Mouse (Mus musculus) limb, embryonic 15.5 days (tissue): ENCODE measurements around the gene Prss40. TPM values are rescaled to one million over a fixed set of nuclear protein-coding genes. Genes with fewer than 3 reads are reported as not detected.

Experiments used
- ATAC-seq: fragments of 200-750 bp; cut with Nextera tagmentation; 2 replicates; pipeline ENCODE4 v1.8.0; 2017; ENCODE audit warnings: low read depth, moderate TSS enrichment; ENCODE audit not compliant: insufficient number of reproducible peaks, low FRiP score, low TSS enrichment
- H3K27ac ChIP-seq: fragments of 300-500 bp; sonication (generic); 2 replicates; pipeline ENCODE4 v1.5.1; 2015; ENCODE audit warnings: moderate library complexity, mild to moderate bottlenecking, inconsistent platforms
- H3K27me3 ChIP-seq: fragments of 300-500 bp; sonication (generic); 2 replicates; pipeline ENCODE4 v1.6.1; 2015; ENCODE audit warnings: inconsistent platforms
- H3K36me3 ChIP-seq: fragments of 300-500 bp; sonication (generic); 2 replicates; pipeline ENCODE4 v1.6.1; 2015; ENCODE audit warnings: inconsistent platforms
- H3K4me1 ChIP-seq: fragments of 300-500 bp; sonication (generic); 2 replicates; pipeline ENCODE4 v1.6.1; 2015; ENCODE audit warnings: inconsistent platforms
- H3K4me2 ChIP-seq: fragments of 300-500 bp; sonication (generic); 2 replicates; pipeline ENCODE4 v1.6.1; 2015; ENCODE audit warnings: mild to moderate bottlenecking, inconsistent platforms
- H3K4me3 ChIP-seq: fragments of 300-500 bp; sonication (generic); 2 replicates; pipeline ENCODE4 v1.5.1; 2015; ENCODE audit warnings: mild to moderate bottlenecking, inconsistent platforms
- H3K9ac ChIP-seq: fragments of 300-500 bp; sonication (generic); 2 replicates; pipeline ENCODE4 v1.6.1; 2015; ENCODE audit warnings: inconsistent platforms
- H3K9me3 ChIP-seq: fragments of 300-500 bp; sonication (generic); 2 replicates; pipeline ENCODE4 v1.6.1; 2016; ENCODE audit warnings: inconsistent platforms
- WGBS: fragments of 180-500 bp; shearing (Covaris S2); methylation state at CpG from one replicate; pipeline ENCODE4 v1.1.7; 2015; 5-methylcytosine and 5-hydroxymethylcytosine counted together
- polyA plus RNA-seq: library from polyadenylated mRNA; unstranded; fragments of >200 nt; fragmentation: Nextera tagmentation; extraction: Ambion mirVana; gene quantifications from 2 replicates; pipeline ENCODE4 v1.2.1, GENCODE M21; 2015

The Prss40 gene
- polyA plus RNA-seq, 1 experiment from 2014 or later, result not detected

DNA sequence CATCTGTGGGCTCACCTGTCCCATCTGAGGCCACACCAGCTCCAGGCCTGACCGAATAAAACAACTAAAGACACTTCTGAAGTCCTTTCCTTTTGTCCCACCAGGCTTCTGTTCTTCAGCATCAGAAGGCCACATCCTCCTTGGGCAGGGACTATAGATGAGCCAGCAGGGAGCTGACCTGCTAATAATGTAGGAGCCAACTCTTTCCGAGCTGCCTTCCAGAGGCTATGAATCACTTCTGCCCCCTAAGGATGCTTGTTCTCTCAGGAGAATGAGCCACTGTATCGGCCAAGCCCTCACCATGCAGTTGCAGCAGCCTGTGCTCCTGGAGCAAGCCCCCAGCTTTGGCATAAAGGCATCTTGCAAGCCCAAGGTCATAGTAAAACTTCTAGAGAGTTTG lies 57.8 kb downstream of the Prss40 start:
- no peak overlapping the region for H3K9ac ChIP-seq
- ATAC-seq, result no peak
- no peaks in the 10 kb centered on the region for H3K36me3 ChIP-seq
- no peaks in the 10 kb centered on the region for H3K4me1 ChIP-seq
- no peak overlapping the region for H3K4me3 ChIP-seq
- 53% methylated on average over 3 of the region's 3 CpGs for WGBS
- no peak overlapping the region for H3K27ac ChIP-seq
- no peaks in the 10 kb centered on the region for H3K9me3 ChIP-seq
- no peaks in the 10 kb centered on the region for H3K27me3 ChIP-seq
- no peak overlapping the region for H3K4me2 ChIP-seq

Other genes starting within 250 kb of the Prss40 start
- 61.3 and 65.8 TPM in 2 replicates for gene Ccdc115, start 121.3 kb downstream of the Prss40 start, polyA plus RNA-seq
- 77.1 and 77.4 TPM in 2 replicates for gene Imp4, start 121.1 kb downstream of the Prss40 start, polyA plus RNA-seq
- 17.4 TPM in 2 replicates for gene Ptpn18, start 101.2 kb downstream of the Prss40 start, polyA plus RNA-seq
- gene Prss39, start 62.5 kb downstream of the Prss40 start, polyA plus RNA-seq, result not detected in 2 replicates
- 0.96 TPM in 2 replicates for gene Cfc1, start 25.3 kb downstream of the Prss40 start, polyA plus RNA-seq
- gene Amer3, start 18.7 kb upstream of the Prss40 start, polyA plus RNA-seq, result 0.09 TPM in 1 of 2 replicates, not detected in the other